Mouse (Mus musculus): ENCODE data around the gene Prdm2.

Gene Prdm2

GRCm38 (mm10) chr4:143209997-143210396 is 2.8 kb downstream of the Prdm2 start:
- no peak for DNase-seq

DNA sequence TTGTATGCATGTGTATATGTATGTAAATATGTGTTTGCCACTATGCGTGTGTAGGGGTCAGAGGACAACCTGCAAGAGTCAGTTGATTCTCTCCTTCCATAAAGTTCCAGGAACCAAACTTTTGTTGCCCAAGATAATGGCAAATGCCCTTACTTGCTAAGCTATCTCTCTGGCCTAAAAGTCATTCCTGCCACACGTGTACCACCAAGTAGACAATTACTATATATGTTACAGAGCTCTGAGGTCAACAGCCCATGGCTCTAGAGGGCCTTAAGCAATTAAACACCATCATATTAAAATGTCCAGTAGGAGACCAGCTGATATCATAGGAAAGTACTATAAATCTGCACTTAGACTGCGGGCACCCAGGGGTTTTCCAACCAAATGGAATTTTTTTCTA is 10.1 kb downstream of the Prdm2 start:
- no peak for DNase-seq

DNA sequence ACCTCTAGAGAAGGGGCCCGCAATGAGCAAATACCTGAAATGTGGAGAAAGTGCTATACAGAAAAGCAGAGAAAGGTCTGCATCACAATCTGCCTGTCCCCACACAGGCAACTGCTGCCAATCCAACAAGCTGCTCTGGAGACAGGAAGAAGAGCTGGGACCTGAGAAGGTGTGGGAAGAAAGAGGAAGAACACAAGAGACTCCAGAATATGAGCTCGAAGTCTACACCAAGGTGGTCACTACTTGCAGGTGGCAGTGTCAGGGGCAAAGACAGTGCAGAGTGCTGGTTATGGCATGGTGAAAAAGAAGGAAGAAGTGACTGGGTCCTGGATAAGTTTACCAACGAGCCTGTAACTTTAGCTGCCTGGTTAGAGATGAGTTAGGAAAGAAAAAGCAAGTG is 14.4 kb downstream of the Prdm2 start:
- no peak for DNase-seq

- DNase-seq: no peak
Measured at GRCm38 (mm10) chr4:143197845-143198356, 14.9 kb downstream of the Prdm2 start.

DNA sequence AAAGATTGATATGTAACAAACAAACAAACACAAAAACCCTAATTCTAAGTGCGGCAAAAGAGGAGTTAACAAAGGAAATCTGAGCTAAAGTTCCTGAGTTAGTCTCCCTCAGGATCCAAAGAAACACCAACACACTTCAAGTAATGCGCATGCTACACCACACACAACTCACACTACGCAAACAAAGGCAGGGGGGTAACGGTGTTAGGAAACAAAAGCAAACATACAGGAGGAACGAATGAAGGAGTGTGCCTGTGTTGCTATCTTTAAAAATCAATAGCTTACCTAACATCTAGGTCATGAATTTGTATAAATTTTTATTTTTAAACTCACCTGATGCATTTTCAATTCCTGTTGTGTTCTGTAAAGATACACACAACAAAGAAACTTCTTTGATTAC is 18.5 kb downstream of the Prdm2 start:
- no peak for DNase-seq

DNA sequence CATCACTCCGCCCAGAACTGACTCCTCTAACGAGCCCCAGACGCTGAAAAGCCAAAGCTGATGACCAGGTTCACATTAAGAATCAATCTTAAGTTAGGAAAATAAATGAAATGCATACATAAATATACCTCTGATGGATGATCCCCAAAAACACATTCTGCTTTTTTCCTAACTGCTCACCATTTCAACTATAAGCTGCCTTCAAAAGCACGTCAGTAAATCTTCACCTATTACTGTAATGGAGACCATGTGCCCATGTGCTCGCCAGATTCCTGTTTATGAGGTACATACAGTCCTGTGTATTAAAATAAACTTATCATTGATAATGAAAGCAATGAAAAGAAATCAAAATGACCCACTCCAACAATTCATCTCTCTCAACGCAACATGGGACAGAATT is 19.6 kb downstream of the Prdm2 start:
- DNase-seq: no peak

- no peak for DNase-seq
Measured at GRCm38 (mm10) chr4:143191783-143192182, 21.0 kb downstream of the Prdm2 start.

DNA sequence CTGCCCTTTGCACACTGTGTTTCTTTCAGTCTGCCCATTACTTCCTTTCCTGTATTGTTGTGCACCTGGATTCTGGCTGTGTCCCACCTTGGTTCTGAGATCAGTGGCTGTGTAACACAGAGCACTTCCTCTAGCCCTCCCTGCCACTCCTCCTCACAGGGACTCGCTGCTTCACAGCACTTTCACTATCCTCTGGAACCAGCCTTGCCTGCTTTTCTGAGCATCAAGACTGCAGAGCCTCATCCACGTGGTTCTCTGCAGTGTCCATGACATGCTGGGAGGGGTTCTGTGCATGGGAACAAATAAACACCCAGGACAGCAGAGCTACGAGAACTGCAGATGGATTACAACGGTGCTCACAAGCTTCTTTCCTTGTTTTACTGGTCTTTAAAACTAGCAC is 22.1 kb downstream of the Prdm2 start:
- no peak for DNase-seq

GRCm38 (mm10) chr4:143188571-143189191 is 24.1 kb downstream of the Prdm2 start:
- no peak for DNase-seq

- DNase-seq: no peak
Measured at GRCm38 (mm10) chr4:143186066-143186465, 26.7 kb downstream of the Prdm2 start.

- no peak for DNase-seq
Measured at GRCm38 (mm10) chr4:143185496-143185895, 27.3 kb downstream of the Prdm2 start.

- DNase-seq: no peak
Measured at GRCm38 (mm10) chr4:143183141-143183540, 29.7 kb downstream of the Prdm2 start.

GRCm38 (mm10) chr4:143180731-143181130 is 32.1 kb downstream of the Prdm2 start:
- no peak for DNase-seq

- DNase-seq: no peak
Measured at GRCm38 (mm10) chr4:143171600-143172290, 41.0 kb downstream of the Prdm2 start.

GRCm38 (mm10) chr4:143170290-143170689 is 42.5 kb downstream of the Prdm2 start:
- no peak for DNase-seq

DNA sequence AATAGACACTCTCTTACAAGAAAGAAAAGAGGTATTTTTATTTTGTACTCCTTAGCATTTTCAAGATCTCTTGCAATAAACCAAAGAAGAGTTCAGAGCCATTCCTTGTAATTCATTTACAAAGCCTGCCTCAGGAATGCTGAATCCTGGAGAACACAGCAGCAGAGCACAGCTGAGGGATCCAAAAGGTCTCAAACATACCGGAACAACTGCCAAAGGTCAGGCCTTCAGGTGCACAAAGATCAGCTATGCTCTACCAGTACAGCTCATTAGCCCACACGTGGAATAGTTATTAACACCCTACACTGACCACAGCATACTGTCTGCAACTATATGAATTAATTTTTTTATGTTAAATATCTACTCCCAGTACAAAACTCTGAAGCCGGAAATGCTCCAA is 44.7 kb downstream of the Prdm2 start:
- DNase-seq: no peak

GRCm38 (mm10) chr4:143161619-143162479 is 50.9 kb downstream of the Prdm2 start:
- DNase-seq: peak; percentile 97 to 98

DNA sequence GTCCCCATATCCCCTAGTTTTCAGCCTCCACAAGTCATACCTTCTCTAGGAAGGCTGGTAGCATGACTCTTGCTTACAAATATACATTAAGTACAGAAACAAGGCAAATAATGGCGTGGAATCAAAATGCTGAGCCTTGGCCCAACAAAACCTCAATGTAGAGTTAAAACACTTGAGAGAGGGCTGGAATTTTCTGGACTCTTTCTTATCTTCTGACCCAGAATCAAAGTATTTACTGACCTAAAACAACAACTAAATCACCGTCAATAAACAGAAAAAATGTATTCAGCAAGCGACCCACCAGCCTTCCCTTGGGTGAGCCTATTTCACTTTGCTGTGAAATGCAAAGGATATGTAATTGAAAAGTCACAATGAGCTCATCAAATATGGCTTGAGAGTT is 52.0 kb downstream of the Prdm2 start:
- DNase-seq: no peak

GRCm38 (mm10) chr4:143159336-143159735 is 53.5 kb downstream of the Prdm2 start:
- no peak for DNase-seq

DNA sequence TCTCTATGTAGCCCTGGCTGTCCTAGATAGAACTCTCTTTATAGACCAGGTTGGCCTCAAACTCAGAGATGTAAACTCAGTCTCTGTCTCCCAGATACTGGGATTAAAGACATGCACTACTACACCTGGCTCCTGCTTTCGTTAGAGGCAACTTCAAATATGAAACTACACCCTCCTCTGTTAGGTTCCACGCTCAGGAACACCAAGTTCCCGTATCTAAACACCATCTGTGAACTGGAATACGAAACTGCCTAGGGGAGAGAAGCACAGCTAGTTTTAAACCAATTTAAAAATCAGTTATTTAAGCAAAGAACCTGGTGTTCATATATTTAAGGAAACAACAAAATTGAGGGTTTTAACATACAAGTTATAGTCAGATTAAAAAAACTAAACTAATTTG is 56.9 kb downstream of the Prdm2 start:
- no peak for DNase-seq

GRCm38 (mm10) chr4:143155036-143155435 is 57.8 kb downstream of the Prdm2 start:
- DNase-seq: no peak

DNA sequence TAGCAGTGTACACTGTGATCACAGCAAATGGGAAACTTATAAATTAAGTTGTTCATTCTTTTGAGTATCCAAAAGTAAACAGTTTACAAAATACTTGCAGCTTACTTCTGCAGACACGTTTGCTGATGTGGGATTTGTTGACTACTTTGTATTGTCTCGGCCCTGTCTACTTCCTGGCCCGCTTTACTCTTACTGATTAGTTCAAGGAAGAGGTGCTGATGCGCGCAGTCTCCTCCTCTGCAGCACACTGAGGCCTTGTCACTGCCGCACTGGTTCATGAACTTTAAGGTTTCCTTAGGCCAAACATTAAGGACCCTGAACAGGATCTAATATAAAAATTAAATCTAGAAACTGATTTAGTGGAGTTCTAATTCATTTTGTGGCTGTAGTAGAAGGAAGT is 58.2 kb downstream of the Prdm2 start:
- no peak for DNase-seq

GRCm38 (mm10) chr4:143152634-143153033 is 60.2 kb downstream of the Prdm2 start:
- no peak for DNase-seq

GRCm38 (mm10) chr4:143151267-143151666 is 61.5 kb downstream of the Prdm2 start:
- DNase-seq: peak in 1 of 2 experiments; percentile 46
